Mouse (Mus musculus): ENCODE results near the gene Zfp385b. TPM values are rescaled to one million over a fixed set of nuclear protein-coding genes. Genes with fewer than 3 reads are reported as not detected.
A peak's percentile ranks its signal among the peaks of the same experiment; 100 is the strongest.

The Zfp385b gene
- polyA plus RNA-seq, 1 experiment = 39.1 TPM

- Histone ChIP-seq H3K27ac (ENCODE audit: insufficient read depth, low read length) (no peak overlapping the region), H3K4me1 (ENCODE audit: control insufficient read depth, insufficient read depth, low read length) (no peaks in the 10 kb centered on the region), H3K4me3 (ENCODE audit: insufficient read depth, low read length) (no peak overlapping the region)
- TF ChIP-seq POLR2A (IDR thresholded peaks at IDR 0.05; ENCODE audit: extremely low read depth, insufficient read depth, low read length) (no peak), CTCF (IDR thresholded peaks at IDR 0.05; ENCODE audit: extremely low read depth, insufficient read depth, low read length) (no peak)
Observed at GRCm38 (mm10) chr2:77411612-77412011, 407.8 kb downstream of the Zfp385b start.

- TF ChIP-seq POLR2A (IDR thresholded peaks at IDR 0.05; ENCODE audit: extremely low read depth, insufficient read depth, low read length) (no peak), CTCF (IDR thresholded peaks at IDR 0.05; ENCODE audit: extremely low read depth, insufficient read depth, low read length) (no peak)
- no peak overlapping the region for H3K4me3 ChIP-seq (ENCODE audit: insufficient read depth, low read length)
- no peak overlapping the region for H3K27ac ChIP-seq (ENCODE audit: insufficient read depth, low read length)
- H3K4me1 ChIP-seq (ENCODE audit: control insufficient read depth, insufficient read depth, low read length) = no peaks in the 10 kb centered on the region
Observed at GRCm38 (mm10) chr2:77409521-77410135, 409.8 kb downstream of the Zfp385b start.

GRCm38 (mm10) chr2:77408972-77409371, 410.5 kb downstream of the Zfp385b start:
- no peak for TF ChIP-seq POLR2A (IDR thresholded peaks at IDR 0.05; ENCODE audit: extremely low read depth, insufficient read depth, low read length)
- TF ChIP-seq CTCF (IDR thresholded peaks at IDR 0.05; ENCODE audit: extremely low read depth, insufficient read depth, low read length) = peak; percentile 36; the same call in 1 of the 2 replicates
- H3K27ac ChIP-seq (ENCODE audit: insufficient read depth, low read length) = no peak overlapping the region
- no peak overlapping the region for H3K4me3 ChIP-seq (ENCODE audit: insufficient read depth, low read length)
- H3K4me1 ChIP-seq (ENCODE audit: control insufficient read depth, insufficient read depth, low read length) = no peaks in the 10 kb centered on the region

GRCm38 (mm10) chr2:77402329-77402728, 417.1 kb downstream of the Zfp385b start:
- Histone ChIP-seq H3K4me1 (ENCODE audit: control insufficient read depth, insufficient read depth, low read length) (no peaks in the 10 kb centered on the region), H3K27ac (ENCODE audit: insufficient read depth, low read length) (no peak overlapping the region), H3K4me3 (ENCODE audit: insufficient read depth, low read length) (no peak overlapping the region)
- TF ChIP-seq CTCF (IDR thresholded peaks at IDR 0.05; ENCODE audit: extremely low read depth, insufficient read depth, low read length) (no peak), POLR2A (IDR thresholded peaks at IDR 0.05; ENCODE audit: extremely low read depth, insufficient read depth, low read length) (no peak)

DNA sequence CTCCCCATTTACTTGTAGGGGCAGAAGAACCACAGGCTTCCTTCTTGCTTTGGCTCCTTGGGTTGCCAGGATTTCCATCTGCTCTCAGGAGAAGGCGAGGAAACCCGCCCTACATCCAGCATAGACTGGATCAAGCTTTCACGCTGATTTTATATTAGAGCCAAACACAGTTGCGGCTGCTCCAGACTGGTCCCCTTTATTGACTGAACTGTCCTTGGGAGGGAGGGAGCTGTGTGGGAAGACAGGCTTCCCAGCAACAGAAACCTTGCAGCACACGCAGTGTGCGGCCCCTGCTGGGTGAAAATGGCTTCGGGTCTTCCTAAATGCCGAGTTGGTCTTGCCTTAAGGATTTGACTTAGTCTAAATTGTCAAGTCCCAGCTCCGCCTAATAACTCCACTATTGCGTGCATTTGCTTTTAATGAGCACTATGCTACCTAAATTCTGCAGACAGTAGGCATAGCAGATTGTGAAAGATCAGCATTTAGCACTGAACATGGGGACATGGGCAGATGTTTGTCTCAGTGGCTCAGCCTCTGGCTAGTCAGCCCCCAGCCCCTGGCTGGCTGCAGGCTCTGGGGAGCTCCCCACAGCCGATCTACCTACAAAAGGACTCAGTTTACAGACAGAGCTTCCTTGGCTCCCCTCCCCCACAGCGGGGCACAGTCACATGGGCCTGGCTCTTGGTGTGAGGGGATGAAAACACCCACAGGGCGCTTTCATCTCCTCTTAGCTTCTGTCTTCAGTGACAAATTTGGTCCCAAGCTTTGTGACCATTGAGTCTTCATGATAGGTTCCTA, 417.8 kb downstream of the Zfp385b start:
- Histone ChIP-seq H3K4me1 (ENCODE audit: control insufficient read depth, insufficient read depth, low read length) (no peaks in the 10 kb centered on the region), H3K4me3 (ENCODE audit: insufficient read depth, low read length) (no peak overlapping the region), H3K27ac (ENCODE audit: insufficient read depth, low read length) (no peak overlapping the region)
- TF ChIP-seq POLR2A (IDR thresholded peaks at IDR 0.05; ENCODE audit: extremely low read depth, insufficient read depth, low read length) (no peak), CTCF (IDR thresholded peaks at IDR 0.05; ENCODE audit: extremely low read depth, insufficient read depth, low read length) (no peak)

GRCm38 (mm10) chr2:77393881-77394280, 425.6 kb downstream of the Zfp385b start:
- Histone ChIP-seq H3K4me1 (ENCODE audit: control insufficient read depth, insufficient read depth, low read length) (no peaks in the 10 kb centered on the region), H3K4me3 (ENCODE audit: insufficient read depth, low read length) (no peak overlapping the region), H3K27ac (ENCODE audit: insufficient read depth, low read length) (no peak overlapping the region)
- TF ChIP-seq CTCF (IDR thresholded peaks at IDR 0.05; ENCODE audit: extremely low read depth, insufficient read depth, low read length) (no peak), POLR2A (IDR thresholded peaks at IDR 0.05; ENCODE audit: extremely low read depth, insufficient read depth, low read length) (no peak)

- Histone ChIP-seq H3K4me3 (ENCODE audit: insufficient read depth, low read length) (no peak overlapping the region), H3K4me1 (ENCODE audit: control insufficient read depth, insufficient read depth, low read length) (no peaks in the 10 kb centered on the region)
- TF ChIP-seq CTCF (IDR thresholded peaks at IDR 0.05; ENCODE audit: extremely low read depth, insufficient read depth, low read length) = no peak
- TF ChIP-seq POLR2A (IDR thresholded peaks at IDR 0.05; ENCODE audit: extremely low read depth, insufficient read depth, low read length) = no peak
Observed at GRCm38 (mm10) chr2:77388186-77388585, 431.3 kb downstream of the Zfp385b start.

DNA sequence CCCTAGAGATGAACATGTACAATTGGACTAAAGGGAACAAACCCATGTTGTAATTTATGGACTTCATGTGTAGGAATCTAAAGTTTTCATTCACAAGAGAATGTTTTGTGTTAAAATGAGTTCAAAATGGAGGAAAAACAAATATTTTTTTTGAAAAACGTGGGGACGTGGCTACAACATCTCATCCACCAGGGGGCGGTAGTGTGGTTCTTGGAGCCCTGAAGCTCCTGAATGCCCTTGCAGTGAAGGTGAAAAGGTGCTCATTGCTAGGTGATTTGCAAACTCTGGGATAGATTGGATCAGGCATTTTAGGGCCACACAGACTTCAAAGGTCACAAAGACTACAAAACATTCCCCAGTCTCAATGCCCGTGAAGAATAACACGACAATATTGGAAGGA, 432.9 kb downstream of the Zfp385b start:
- H3K4me3 ChIP-seq (ENCODE audit: insufficient read depth, low read length) = no peak overlapping the region
- no peak overlapping the region for H3K27ac ChIP-seq (ENCODE audit: insufficient read depth, low read length)
- H3K4me1 ChIP-seq (ENCODE audit: control insufficient read depth, insufficient read depth, low read length) = no peaks in the 10 kb centered on the region
- peak; percentile 53 for TF ChIP-seq CTCF (IDR thresholded peaks at IDR 0.05; ENCODE audit: extremely low read depth, insufficient read depth, low read length)
- TF ChIP-seq POLR2A (IDR thresholded peaks at IDR 0.05; ENCODE audit: extremely low read depth, insufficient read depth, low read length) = no peak

More at GRCm38 (mm10) chr2:77388186-77388585, 431.3 kb downstream of the Zfp385b start:
- no peak overlapping the region for H3K27ac ChIP-seq (ENCODE audit: insufficient read depth, low read length)

GRCm38 (mm10) chr2:77382766-77383165, 436.7 kb downstream of the Zfp385b start:
- Histone ChIP-seq H3K27ac (ENCODE audit: insufficient read depth, low read length) (no peak overlapping the region), H3K4me1 (ENCODE audit: control insufficient read depth, insufficient read depth, low read length) (no peaks in the 10 kb centered on the region), H3K4me3 (ENCODE audit: insufficient read depth, low read length) (no peak overlapping the region)
- no peak for TF ChIP-seq CTCF (IDR thresholded peaks at IDR 0.05; ENCODE audit: extremely low read depth, insufficient read depth, low read length)
- no peak for TF ChIP-seq POLR2A (IDR thresholded peaks at IDR 0.05; ENCODE audit: extremely low read depth, insufficient read depth, low read length)

GRCm38 (mm10) chr2:77379907-77380306, 439.5 kb downstream of the Zfp385b start:
- TF ChIP-seq CTCF (IDR thresholded peaks at IDR 0.05; ENCODE audit: extremely low read depth, insufficient read depth, low read length) (no peak), POLR2A (IDR thresholded peaks at IDR 0.05; ENCODE audit: extremely low read depth, insufficient read depth, low read length) (no peak)
- H3K4me1 ChIP-seq (ENCODE audit: control insufficient read depth, insufficient read depth, low read length) = no peaks in the 10 kb centered on the region
- no peak overlapping the region for H3K27ac ChIP-seq (ENCODE audit: insufficient read depth, low read length)
- no peak overlapping the region for H3K4me3 ChIP-seq (ENCODE audit: insufficient read depth, low read length)

Measured in cortical plate, adult 2 months (tissue).